Mouse (Mus musculus): ENCODE data around the gene Hmcn2.

The Hmcn2 gene

GRCm38 (mm10) chr2:31460025-31460571, 145.9 kb downstream of the Hmcn2 start:
- no peak for DNase-seq

- DNase-seq: no peak
These were observed 146.7 kb downstream of the Hmcn2 start for GRCm38 (mm10) chr2:31460920-31461319.

DNA sequence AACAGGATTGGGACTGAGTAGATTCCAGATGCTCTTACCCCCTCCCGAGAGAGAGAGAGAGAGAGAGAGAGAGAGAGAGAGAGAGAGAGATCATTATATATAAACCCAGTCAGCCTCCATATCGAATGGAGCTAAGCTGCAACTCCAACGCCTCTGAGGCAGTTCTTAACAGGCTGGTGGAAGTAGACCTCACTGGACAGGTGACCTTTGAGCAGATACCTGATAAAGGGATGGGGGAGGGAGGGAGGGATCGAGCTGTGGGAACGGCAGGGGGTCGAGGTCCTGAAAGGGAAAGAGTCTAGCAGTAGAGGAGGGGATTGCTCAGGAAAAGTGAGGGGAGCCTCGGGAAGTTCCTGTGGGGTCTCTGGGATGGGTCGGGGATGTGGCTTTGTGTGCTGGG, 147.8 kb downstream of the Hmcn2 start:
- no peak for DNase-seq

DNA sequence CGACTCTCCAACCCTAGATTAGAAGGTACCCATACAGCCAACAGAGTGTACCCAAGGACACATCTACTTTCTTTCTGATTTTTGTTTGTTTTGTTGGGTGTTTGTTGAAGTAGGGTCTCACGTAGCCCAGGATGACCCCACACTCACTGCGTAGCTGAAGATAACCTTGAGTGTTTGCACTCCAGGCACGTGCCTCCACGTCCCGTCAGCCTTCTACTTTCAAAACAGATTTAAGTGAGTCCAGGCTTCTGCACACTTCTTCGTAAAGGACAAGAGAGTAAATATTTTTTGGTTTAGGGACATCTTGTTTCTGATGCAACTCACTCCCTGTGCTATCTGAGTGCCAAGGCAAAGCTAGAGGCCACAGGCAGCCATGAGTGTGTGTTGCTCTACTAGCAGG, 149.0 kb downstream of the Hmcn2 start:
- no peak for DNase-seq

DNA sequence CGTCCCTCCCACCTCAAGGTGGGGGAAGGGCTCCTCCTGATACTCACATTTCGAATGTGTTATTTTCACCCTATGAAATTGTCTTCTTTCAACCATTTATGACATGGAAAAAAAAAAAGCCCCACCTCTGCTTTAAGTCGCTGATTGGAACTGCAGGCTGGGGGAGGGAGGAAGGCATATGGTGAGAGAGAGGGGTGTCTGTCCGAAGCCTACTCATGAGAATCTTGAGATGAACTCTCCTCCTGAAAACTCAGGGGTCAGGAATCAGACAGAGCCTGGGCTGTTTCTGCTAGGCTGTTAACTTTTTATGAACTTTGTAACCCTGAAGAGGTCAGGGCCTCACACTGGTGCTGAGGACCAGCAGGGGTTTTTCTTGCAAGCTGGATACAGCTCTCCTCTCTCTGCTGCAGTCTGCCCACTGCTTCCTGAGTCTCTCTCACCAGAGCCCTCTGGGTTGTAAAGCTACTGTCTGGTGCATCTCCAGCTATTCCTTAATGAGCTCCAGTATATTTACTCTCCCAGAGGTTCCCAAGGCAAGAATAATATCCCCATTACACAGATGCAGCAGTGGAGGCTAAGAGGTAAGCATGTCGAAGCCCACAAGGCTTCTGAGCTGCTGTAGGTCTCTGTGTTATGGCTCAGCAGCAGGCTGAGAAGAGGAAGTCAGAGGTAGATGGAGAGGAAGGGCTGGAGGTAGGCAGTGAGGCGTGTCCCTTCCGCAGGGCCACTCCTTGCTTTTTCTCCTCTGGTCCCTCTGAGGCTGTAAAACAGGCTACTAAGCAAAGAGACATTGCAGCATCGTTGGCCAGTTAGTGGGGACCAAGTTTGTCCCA, 149.7 kb downstream of the Hmcn2 start:
- DNase-seq: no peak

DNA sequence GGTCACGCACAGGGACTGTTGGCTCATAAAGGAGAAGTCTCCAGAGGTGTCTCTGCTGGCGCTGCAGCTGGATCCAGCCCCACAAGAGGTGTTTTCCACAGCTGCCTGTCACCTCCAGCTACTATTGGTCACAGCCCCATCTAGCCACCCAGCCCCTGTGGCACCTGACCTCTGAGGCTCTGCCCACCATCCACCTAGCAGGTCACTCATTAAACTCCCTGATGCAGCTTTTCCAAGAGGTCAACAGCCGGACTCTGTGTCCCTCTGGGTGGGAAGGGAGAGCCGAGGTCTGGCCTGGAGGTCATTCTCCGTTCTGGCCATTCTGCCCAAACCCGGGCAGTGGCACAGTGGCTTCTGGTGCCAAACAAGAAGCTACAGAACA, 150.3 kb downstream of the Hmcn2 start:
- no peak for DNase-seq

- no peak for DNase-seq
These were observed 153.2 kb downstream of the Hmcn2 start for GRCm38 (mm10) chr2:31467457-31467856.

GRCm38 (mm10) chr2:31468857-31469256, 154.6 kb downstream of the Hmcn2 start:
- DNase-seq: no peak

DNA sequence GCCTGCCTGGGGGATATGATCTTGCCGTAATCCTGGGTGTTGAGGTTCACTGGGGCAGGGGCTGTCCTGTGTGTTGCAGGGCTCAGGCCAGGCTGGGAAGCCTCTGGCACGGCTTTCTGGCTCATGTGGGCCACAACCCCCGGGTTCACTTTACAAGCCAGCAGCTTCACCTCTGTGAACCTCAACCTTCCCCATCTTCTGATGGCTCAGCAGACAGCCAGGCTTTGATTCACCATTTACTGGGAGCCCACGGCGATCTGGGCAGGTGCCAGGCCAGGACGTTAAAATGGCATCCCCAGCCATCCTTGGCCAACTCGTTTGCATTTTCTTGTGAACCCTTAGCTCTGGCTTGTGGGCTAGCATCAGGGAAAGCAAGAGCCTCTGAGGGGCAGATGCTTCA, 155.3 kb downstream of the Hmcn2 start:
- no peak for DNase-seq

GRCm38 (mm10) chr2:31469931-31470682, 155.9 kb downstream of the Hmcn2 start, which contains the start of gene Ass1:
TSS of gene Ass1 (plus strand) at chr2:31470207.
- DNase-seq: peak; percentile 22 to 56

- DNase-seq: no peak
These were observed 156.6 kb downstream of the Hmcn2 start for GRCm38 (mm10) chr2:31470683-31471385.

DNA sequence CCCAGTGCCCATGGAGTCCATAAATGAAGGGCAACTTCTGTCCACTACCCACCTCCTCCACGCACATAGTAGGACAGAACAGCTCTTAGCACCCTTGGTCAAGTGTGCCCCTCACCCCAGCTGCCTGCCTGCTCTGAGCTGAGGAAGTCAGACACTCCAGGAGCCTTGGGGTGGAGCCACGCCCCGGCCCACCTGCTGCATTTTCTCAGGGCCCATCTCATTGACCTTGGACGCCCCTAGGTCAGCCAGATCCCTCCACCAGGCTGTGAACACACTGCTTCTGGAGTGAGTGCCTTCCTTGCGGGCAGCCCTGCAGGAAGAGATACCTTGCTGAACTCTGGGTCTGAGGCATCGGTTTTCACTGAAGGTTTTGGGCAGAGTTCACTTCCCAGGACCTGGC, 157.4 kb downstream of the Hmcn2 start:
- no peak for DNase-seq

DNA sequence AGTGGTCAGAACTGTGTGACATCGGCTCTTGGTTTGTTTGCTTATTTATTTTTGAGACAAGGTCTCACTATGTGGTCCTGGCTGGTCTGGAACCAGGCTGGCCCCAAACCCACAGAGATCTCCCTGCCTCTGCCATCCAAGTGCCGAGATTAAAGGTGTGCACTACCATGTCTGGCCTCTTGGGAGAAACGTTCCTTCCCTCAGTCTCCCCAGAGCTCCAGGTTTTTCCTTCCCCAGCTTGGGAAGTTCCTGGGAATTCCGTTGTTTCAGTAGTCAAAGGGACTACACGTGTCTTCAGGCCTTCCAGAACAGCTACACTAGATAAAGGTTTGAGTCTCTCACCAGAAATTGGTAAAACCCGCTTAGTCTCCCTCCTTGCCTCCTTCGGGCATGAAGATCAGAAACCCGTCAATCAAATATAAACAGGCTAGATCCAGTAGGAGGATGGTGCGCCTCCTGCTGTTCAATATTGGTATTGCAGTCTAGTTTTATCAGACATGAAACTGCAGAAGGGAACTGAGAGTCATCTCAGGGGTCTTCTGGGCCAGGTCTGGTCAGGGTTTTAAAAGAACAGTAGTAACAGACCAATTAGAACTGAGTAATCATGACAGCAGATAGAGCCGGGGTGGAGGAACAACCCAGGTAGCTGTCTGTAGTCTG, 158.3 kb downstream of the Hmcn2 start:
- peak in 1 of 2 experiments; percentile 54 for DNase-seq

GRCm38 (mm10) chr2:31473941-31474340, 159.7 kb downstream of the Hmcn2 start:
- DNase-seq: no peak

GRCm38 (mm10) chr2:31474686-31475085, 160.5 kb downstream of the Hmcn2 start:
- no peak for DNase-seq

- DNase-seq: no peak
These were observed 162.0 kb downstream of the Hmcn2 start for GRCm38 (mm10) chr2:31476107-31476820.

- DNase-seq: no peak
These were observed 163.3 kb downstream of the Hmcn2 start for GRCm38 (mm10) chr2:31477234-31478161.

GRCm38 (mm10) chr2:31482914-31483575, 168.8 kb downstream of the Hmcn2 start:
- peak; percentile 85 to 89 for DNase-seq

DNA sequence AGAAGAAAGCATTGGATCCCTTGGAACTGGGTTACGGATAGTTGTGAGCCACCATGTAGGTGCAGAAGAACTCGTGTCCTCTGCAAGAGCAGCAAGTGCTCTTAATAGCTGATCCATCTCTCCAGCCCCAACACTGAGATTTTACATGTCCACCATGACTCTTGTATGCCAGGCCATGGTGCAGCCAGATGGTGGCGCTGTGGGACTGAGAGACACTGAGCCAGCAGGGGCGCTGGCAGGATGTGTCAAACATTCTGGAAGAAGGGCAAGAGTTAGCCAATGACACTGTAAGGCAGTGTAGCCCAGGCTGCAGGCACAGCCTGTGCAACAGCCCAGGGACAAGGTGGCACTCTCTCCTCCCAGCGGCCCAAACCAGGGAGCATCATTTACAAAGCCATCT, 170.0 kb downstream of the Hmcn2 start:
- DNase-seq: peak; percentile 85 to 88

DNA sequence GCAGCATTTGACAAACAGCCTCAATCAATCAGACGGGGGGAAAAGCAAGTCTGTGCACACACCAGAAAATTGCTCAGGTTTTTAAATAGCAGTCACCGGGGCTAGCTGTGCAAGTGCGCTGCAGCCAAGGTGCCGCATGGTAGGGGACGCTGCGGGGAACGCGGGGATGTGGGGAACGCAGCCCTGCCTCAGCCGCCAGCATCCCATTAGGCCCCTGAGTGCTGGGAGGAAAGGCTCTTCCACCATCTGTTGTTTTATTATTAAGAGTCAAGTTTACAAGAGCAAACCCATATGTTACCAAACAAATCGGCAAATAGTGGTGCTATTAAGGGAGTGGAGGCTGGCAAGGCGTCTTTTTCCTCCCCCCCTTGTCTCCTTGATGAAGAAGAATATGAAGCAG, 175.0 kb downstream of the Hmcn2 start:
- peak; percentile 51 to 52 for DNase-seq

Measured in cerebellum, postnatal 36 days (tissue).